Mouse (Mus musculus) spleen, postnatal 10 days (tissue): ENCODE data around the gene Stard3.
"Not testable (repeated sequence)": the region's sequence is repeated elsewhere in the genome, so short reads cannot be mapped to it uniquely, and the experiment has no call there.

Source experiments
- DNase-seq, 2 experiments: peaks; one replicate each; pipeline ENCODE4 v3.0.0; 2021 to 2022; ENCODE audit warnings: low spot score in 2 of 2

Stard3 gene

GRCm38 (mm10) chr11:98374266-98374665 is 16.1 kb downstream of the Stard3 start:
- no peak for DNase-seq

- no peak for DNase-seq
These were observed 18.6 kb downstream of the Stard3 start for GRCm38 (mm10) chr11:98376756-98377155.

GRCm38 (mm10) chr11:98377787-98378186 is 19.6 kb downstream of the Stard3 start:
- DNase-seq: no peak

GRCm38 (mm10) chr11:98379379-98379778 is 21.2 kb downstream of the Stard3 start:
- no peak for DNase-seq

- no peak for DNase-seq
These were observed 21.9 kb downstream of the Stard3 start for GRCm38 (mm10) chr11:98380106-98380505.

GRCm38 (mm10) chr11:98381651-98382050 is 23.5 kb downstream of the Stard3 start:
- no peak for DNase-seq

- DNase-seq: not testable (repeated sequence)
These were observed 24.2 kb downstream of the Stard3 start for GRCm38 (mm10) chr11:98382405-98382804.

GRCm38 (mm10) chr11:98383261-98384030 is 25.3 kb downstream of the Stard3 start, which contains the start of gene Tcap:
Tcap (plus strand) TSS chr11:98383811.
- no peak for DNase-seq

- no peak for DNase-seq
These were observed 26.0 kb downstream of the Stard3 start for GRCm38 (mm10) chr11:98384216-98384615.

GRCm38 (mm10) chr11:98384721-98385637 is 26.8 kb downstream of the Stard3 start:
- no peak for DNase-seq

- no peak for DNase-seq
These were observed 27.7 kb downstream of the Stard3 start, which contains the start of gene Pnmt for GRCm38 (mm10) chr11:98385638-98386585. Pnmt (plus strand) TSS chr11:98386450.

- peak in 1 of 2 experiments; percentile 15 for DNase-seq
These were observed 28.4 kb downstream of the Stard3 start for GRCm38 (mm10) chr11:98386596-98386995.

GRCm38 (mm10) chr11:98387056-98387577 is 28.9 kb downstream of the Stard3 start:
- DNase-seq: no peak

- peak in 1 of 2 experiments; percentile 11 for DNase-seq
These were observed 30.1 kb downstream of the Stard3 start for GRCm38 (mm10) chr11:98388282-98388681.

GRCm38 (mm10) chr11:98389221-98389780 is 31.1 kb downstream of the Stard3 start:
- peak in 1 of 2 experiments; percentile 73 for DNase-seq

- DNase-seq: no peak
These were observed 32.0 kb downstream of the Stard3 start for GRCm38 (mm10) chr11:98390141-98390540.

- no peak for DNase-seq
These were observed 33.9 kb downstream of the Stard3 start for GRCm38 (mm10) chr11:98392034-98392433.

- peak; percentile 33 to 55 for DNase-seq
These were observed 34.5 kb downstream of the Stard3 start for GRCm38 (mm10) chr11:98392645-98393044.

GRCm38 (mm10) chr11:98393317-98393716 is 35.1 kb downstream of the Stard3 start:
- peak; percentile 53 to 78 for DNase-seq

GRCm38 (mm10) chr11:98394301-98394700 is 36.1 kb downstream of the Stard3 start:
- DNase-seq: no peak

- DNase-seq: peak in 1 of 2 experiments; percentile 42
These were observed 36.9 kb downstream of the Stard3 start for GRCm38 (mm10) chr11:98395041-98395440.
